Mouse (Mus musculus): ENCODE results near the gene Prr29.

DNA sequence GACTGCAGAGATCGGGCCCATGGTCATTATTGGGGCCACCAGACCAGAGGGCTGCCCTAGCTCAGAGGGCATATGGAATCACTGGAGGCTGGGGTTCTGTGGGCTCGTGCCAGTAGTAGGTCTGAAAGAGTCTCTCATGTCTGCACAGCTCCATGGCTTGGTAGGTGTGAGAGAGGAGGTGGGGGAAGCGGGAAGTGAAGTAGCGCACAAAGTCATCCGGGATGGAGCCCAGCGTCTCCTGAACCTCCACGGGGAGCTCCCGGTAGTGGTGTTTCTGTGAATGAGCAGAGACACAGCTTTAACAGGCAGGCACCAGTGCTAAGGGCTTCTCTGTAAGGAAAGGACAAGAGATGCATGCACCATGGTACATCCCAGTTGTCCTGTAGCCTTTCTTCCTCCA, 33.2 kb downstream of the Prr29 start:
- no peak for TF ChIP-seq ZNF384 (IDR thresholded peaks at IDR 0.05; ENCODE audit: low read depth, low read length)
- no peak for TF ChIP-seq CHD2 (IDR thresholded peaks at IDR 0.05; ENCODE audit: low read depth, low read length)
- TF ChIP-seq HCFC1 (IDR thresholded peaks at IDR 0.05; ENCODE audit: borderline replicate concordance, insufficient read depth, low read length): no peak
